Mouse (Mus musculus) MEL (cell line): ENCODE measurements at regions not wholly inside any gene's neighbourhood (a gene's known extent, or its start where the extent isn't known, plus 50 kb on each side); places are given as distances from the start of the nearest gene placed in this dataset.

Source experiments
- DNase-seq: peaks from one replicate; pipeline ENCODE4 v3.0.0; 2011; ENCODE audit warnings: low read depth, low spot score
- H3K27ac ChIP-seq: 2 replicates; pipeline ENCODE4 v1.5.1; 2012; ENCODE audit warnings: low read depth, mild to moderate bottlenecking, control low read depth, low read length, moderate library complexity; ENCODE audit not compliant: control insufficient read depth
- H3K27me3 ChIP-seq, 2 experiments: fragments of 150-350 bp in 1 of 2; sonication (generic) in 1 of 2; 2 replicates each; pipeline ENCODE4 v1.6.1; 2012; ENCODE audit warnings: low read length in 2 of 2, mild to moderate bottlenecking in 2 of 2, improper control_type of control experiment in 1 of 2, moderate library complexity in 1 of 2; ENCODE audit not compliant: insufficient read depth in 2 of 2, control insufficient read depth in 1 of 2
- H3K36me3 ChIP-seq, 2 experiments: 2 replicates each; pipeline ENCODE4 v1.6.1; 2012 to 2014; ENCODE audit warnings: low read length in 2 of 2, improper control_type of control experiment in 1 of 2, inconsistent platforms in 1 of 2, mild to moderate bottlenecking in 1 of 2; ENCODE audit not compliant: insufficient read depth in 2 of 2, control insufficient read depth in 1 of 2
- H3K4me1 ChIP-seq, 2 experiments: fragments of 150-350 bp in 1 of 2; sonication (generic) in 1 of 2; 2 replicates each; pipeline ENCODE4 v1.6.1; 2012; ENCODE audit warnings: low read length in 2 of 2, improper control_type of control experiment in 1 of 2, mild to moderate bottlenecking in 1 of 2; ENCODE audit not compliant: insufficient read depth in 2 of 2, control insufficient read depth in 1 of 2
- H3K4me3 ChIP-seq, 2 experiments: fragments of 150-350 bp in 1 of 2; sonication (generic) in 1 of 2; 2 replicates each; pipeline ENCODE4 v1.5.1; 2012; ENCODE audit warnings: low read depth in 2 of 2, low read length in 2 of 2, mild to moderate bottlenecking in 2 of 2, moderate library complexity in 2 of 2, control low read depth in 1 of 2, improper control_type of control experiment in 1 of 2; ENCODE audit not compliant: control insufficient read depth in 1 of 2, insufficient read depth in 1 of 2
- H3K79me2 ChIP-seq: 2 replicates; pipeline ENCODE4 v1.6.1; 2012; ENCODE audit warnings: mild to moderate bottlenecking, low read length, moderate library complexity; ENCODE audit not compliant: control insufficient read depth, poor library complexity, insufficient read depth
- H3K9ac ChIP-seq: 2 replicates; pipeline ENCODE4 v1.6.1; 2012; ENCODE audit warnings: low read depth, mild to moderate bottlenecking, control low read depth, low read length, moderate library complexity; ENCODE audit not compliant: control insufficient read depth, poor library complexity, severe bottlenecking
- H3K9me3 ChIP-seq: fragments of 150-350 bp; sonication (generic); replicated peaks from 2 replicates; pipeline ENCODE4 v1.6.1; 2012; ENCODE audit warnings: mild to moderate bottlenecking, low read length, improper control_type of control experiment, moderate library complexity; ENCODE audit not compliant: insufficient read depth
- BHLHE40 ChIP-seq: IDR thresholded peaks from 2 replicates; pipeline ENCODE4 v1.6.1; 2012; ENCODE audit warnings: low read depth, mild to moderate bottlenecking, inconsistent platforms, low read length, improper control_type of control experiment, borderline replicate concordance
- E2F4 ChIP-seq: IDR thresholded peaks from 2 replicates; pipeline ENCODE4 v1.6.1; 2011; ENCODE audit warnings: low read depth, low read length, improper control_type of control experiment, borderline replicate concordance
- ETS1 ChIP-seq: IDR thresholded peaks from 2 replicates; pipeline ENCODE4 v1.6.1; 2012; ENCODE audit warnings: low read depth, mild to moderate bottlenecking, inconsistent platforms, low read length, improper control_type of control experiment, moderate library complexity
- GABPA ChIP-seq: IDR thresholded peaks from 2 replicates; pipeline ENCODE4 v1.6.1; 2012; ENCODE audit warnings: low read depth, mild to moderate bottlenecking, inconsistent platforms, low read length, improper control_type of control experiment, moderate library complexity
- GATA1 ChIP-seq: IDR thresholded peaks from 2 replicates; pipeline ENCODE4 v1.6.1; 2011; ENCODE audit warnings: low read depth, low read length, improper control_type of control experiment
- JUND ChIP-seq: IDR thresholded peaks from 2 replicates; pipeline ENCODE4 v1.6.1; 2011; ENCODE audit warnings: low read depth, mild to moderate bottlenecking, improper control_type of control experiment, low read length
- MAFK ChIP-seq: IDR thresholded peaks from 2 replicates; pipeline ENCODE4 v1.6.1; 2011; ENCODE audit warnings: low read depth, mild to moderate bottlenecking, low read length, improper control_type of control experiment, borderline replicate concordance
- MAX ChIP-seq: IDR thresholded peaks from 2 replicates; pipeline ENCODE4 v1.6.1; 2011; ENCODE audit warnings: low read length, improper control_type of control experiment
- MEF2A ChIP-seq: IDR thresholded peaks from 2 replicates; pipeline ENCODE4 v1.6.1; 2014; ENCODE audit warnings: low read depth, mild to moderate bottlenecking, inconsistent platforms, low read length, improper control_type of control experiment; ENCODE audit not compliant: poor library complexity, insufficient replicate concordance, severe bottlenecking; ENCODE audit errors: extremely low read depth
- MXI1 ChIP-seq: IDR thresholded peaks from 2 replicates; pipeline ENCODE4 v1.6.1; 2011; ENCODE audit warnings: mild to moderate bottlenecking, low read depth, low read length, improper control_type of control experiment
- NRF1 ChIP-seq: IDR thresholded peaks from 2 replicates; pipeline ENCODE4 v1.6.1; 2014; ENCODE audit warnings: low read depth, mild to moderate bottlenecking, inconsistent platforms, low read length, improper control_type of control experiment, moderate library complexity; ENCODE audit not compliant: poor library complexity, insufficient read depth, severe bottlenecking
- POLR2A ChIP-seq, 2 experiments: IDR thresholded peaks; 2 replicates each; pipeline ENCODE4 v1.6.1; 2011 to 2012; ENCODE audit warnings: low read length in 2 of 2, mild to moderate bottlenecking in 2 of 2, control low read depth in 1 of 2, improper control_type of control experiment in 1 of 2, low read depth in 1 of 2, moderate library complexity in 1 of 2; ENCODE audit not compliant: control insufficient read depth in 1 of 2, insufficient read depth in 1 of 2, poor library complexity in 1 of 2
- POLR2AphosphoS5 ChIP-seq: IDR thresholded peaks from 2 replicates; pipeline ENCODE4 v1.6.1; 2012; ENCODE audit warnings: low read depth, borderline replicate concordance, mild to moderate bottlenecking, inconsistent platforms, low read length, moderate library complexity, mixed read lengths
- RAD21 ChIP-seq: IDR thresholded peaks from 2 replicates; pipeline ENCODE4 v1.6.1; 2011; ENCODE audit warnings: mild to moderate bottlenecking, low read depth, low read length, improper control_type of control experiment
- RCOR1 ChIP-seq: IDR thresholded peaks from 2 replicates; pipeline ENCODE4 v1.6.1; 2012; ENCODE audit warnings: low read depth, mild to moderate bottlenecking, inconsistent platforms, low read length, improper control_type of control experiment
- SMC3 ChIP-seq: IDR thresholded peaks from 2 replicates; pipeline ENCODE4 v1.6.1; 2011; ENCODE audit warnings: low read depth, low read length, improper control_type of control experiment
- TAL1 ChIP-seq: IDR thresholded peaks from 2 replicates; pipeline ENCODE4 v1.6.1; 2012; ENCODE audit warnings: mild to moderate bottlenecking, inconsistent platforms, low read length, moderate library complexity, mixed read lengths
- TBP ChIP-seq: IDR thresholded peaks from 2 replicates; pipeline ENCODE4 v1.8.0; 2011; ENCODE audit warnings: low read depth, low read length, improper control_type of control experiment
- UBTF ChIP-seq: IDR thresholded peaks from 2 replicates; pipeline ENCODE4 v1.6.1; 2012; ENCODE audit warnings: low read depth, mild to moderate bottlenecking, inconsistent platforms, low read length, improper control_type of control experiment, moderate library complexity, borderline replicate concordance; ENCODE audit not compliant: insufficient read depth
- USF1 ChIP-seq: IDR thresholded peaks from 2 replicates; pipeline ENCODE4 v1.6.1; 2014; ENCODE audit warnings: low read depth, mild to moderate bottlenecking, inconsistent platforms, low read length, improper control_type of control experiment, moderate library complexity
- ZC3H11A ChIP-seq: IDR thresholded peaks from 2 replicates; pipeline ENCODE4 v1.6.1; 2012; ENCODE audit warnings: low read depth, mild to moderate bottlenecking, inconsistent platforms, low read length, improper control_type of control experiment
- ZKSCAN1 ChIP-seq: IDR thresholded peaks from 2 replicates; pipeline ENCODE4 v1.6.1; 2012; ENCODE audit warnings: low read depth, mild to moderate bottlenecking, inconsistent platforms, low read length, improper control_type of control experiment, moderate library complexity

DNA sequence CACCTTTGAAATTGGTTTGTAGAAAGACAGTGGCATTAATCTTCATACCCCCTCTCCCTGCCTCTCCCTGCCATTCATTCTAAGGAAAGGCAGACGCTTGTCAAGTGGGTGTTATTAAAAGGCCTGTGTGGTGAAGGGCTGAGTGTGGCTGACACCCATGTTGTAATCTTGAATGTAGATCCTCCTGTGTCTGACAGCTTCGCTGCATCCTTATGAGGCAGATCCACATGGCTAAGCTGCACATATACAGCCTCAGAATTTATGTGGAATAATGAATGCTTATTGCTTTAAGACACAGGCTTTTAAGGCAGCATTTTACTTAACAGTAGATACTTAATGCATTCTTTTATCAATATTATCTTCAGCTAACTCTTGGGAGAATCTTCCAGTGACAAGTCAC lies 92.4 kb downstream of the Otor start:
- no peaks in the 10 kb centered on the region for H3K9me3 ChIP-seq
- H3K36me3 ChIP-seq, result no peaks in the 10 kb centered on the region
- DNase-seq, result no peak
- H3K27me3 ChIP-seq, result no peaks in the 10 kb centered on the region
- TF ChIP-seq GABPA (no peak), MAFK (no peak), TAL1 (no peak), USF1 (no peak), E2F4 (no peak), BHLHE40 (no peak), MAX (no peak), ETS1 (no peak), ZC3H11A (no peak), MEF2A (no peak), NRF1 (no peak), MXI1 (no peak)
- TF ChIP-seq, all 39 proteins: peak for 0
- H3K4me3 ChIP-seq, result no peak overlapping the region
- H3K79me2 ChIP-seq, result no peaks in the 10 kb centered on the region
- H3K9ac ChIP-seq, result no peak overlapping the region
- H3K4me1 ChIP-seq, result no peaks in the 10 kb centered on the region
- no peak overlapping the region for H3K27ac ChIP-seq

DNA sequence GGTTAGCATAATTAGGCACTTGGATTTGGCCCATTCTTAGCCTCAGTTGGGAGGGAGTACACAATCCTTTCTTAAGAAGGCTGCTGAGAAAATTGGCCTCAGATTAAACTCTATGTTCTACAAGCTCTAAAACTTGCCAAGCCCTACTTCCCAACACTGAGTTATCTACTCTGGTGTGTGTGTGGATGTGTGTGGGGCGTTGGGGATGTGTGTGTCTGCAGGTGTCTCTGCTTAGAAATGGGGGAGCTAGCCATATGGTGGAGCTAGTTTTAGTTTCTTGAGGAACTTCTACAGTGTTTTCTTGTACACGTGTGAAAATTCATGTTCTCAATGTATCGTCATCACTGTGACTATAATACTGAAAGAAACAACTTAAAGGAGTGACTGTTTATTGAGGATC lies 106.3 kb downstream of the Otor start:
- Histone ChIP-seq H3K4me1 (no peaks in the 10 kb centered on the region), H3K27ac (no peak overlapping the region), H3K27me3 (no peaks in the 10 kb centered on the region), H3K36me3 (no peaks in the 10 kb centered on the region), H3K9me3 (no peaks in the 10 kb centered on the region), H3K9ac (no peak overlapping the region), H3K79me2 (no peaks in the 10 kb centered on the region), H3K4me3 (no peak overlapping the region)
- no peak for DNase-seq
- TF ChIP-seq JUND (no peak), TBP (no peak), GABPA (no peak), POLR2A (IDR thresholded peaks at IDR 0.05; ENCODE audit: control insufficient read depth in 1 of 2, insufficient read depth in 1 of 2, low read depth in 1 of 2, low read length in 2 of 2, poor library complexity in 1 of 2) (no peak), SMC3 (no peak), GATA1 (no peak), ZC3H11A (no peak), POLR2AphosphoS5 (no peak), ZKSCAN1 (no peak), RAD21 (no peak), BHLHE40 (no peak), MAFK (no peak), RCOR1 (no peak), UBTF (no peak)
